Mouse (Mus musculus) ES-E14 (cell line): ENCODE results near the gene Olfr1012. TPM values are rescaled to one million over a fixed set of nuclear protein-coding genes. Genes with fewer than 3 reads are reported as not detected.

Experiments
- DNase-seq: peaks from one replicate; pipeline ENCODE4 v3.0.0-alpha.2; 2013; ENCODE audit warnings: low read depth, low spot score
- H3K27ac ChIP-seq: 2 replicates; pipeline ENCODE4 v1.5.1; 2012; ENCODE audit warnings: low read depth, mild to moderate bottlenecking, low read length, moderate library complexity, mixed read lengths; ENCODE audit not compliant: poor library complexity, insufficient read depth, severe bottlenecking
- H3K36me3 ChIP-seq: 2 replicates; pipeline ENCODE4 v1.6.1; 2012; ENCODE audit warnings: mild to moderate bottlenecking, low read length, moderate library complexity, mixed read lengths; ENCODE audit not compliant: control insufficient read depth, poor library complexity, insufficient read depth, severe bottlenecking
- H3K4me1 ChIP-seq, 2 experiments: fragments of 150-350 bp in 1 of 2; sonication (generic) in 1 of 2; 2 replicates each; pipeline ENCODE4 v1.6.1; 2012; ENCODE audit warnings: low read length in 2 of 2, mild to moderate bottlenecking in 1 of 2, mixed read lengths in 1 of 2; ENCODE audit not compliant: control insufficient read depth in 2 of 2, insufficient read depth in 2 of 2, poor library complexity in 1 of 2
- H3K4me3 ChIP-seq, 2 experiments: fragments of 150-350 bp in 1 of 2; sonication (generic) in 1 of 2; 2 replicates each; pipeline ENCODE4 v1.5.1; 2012; ENCODE audit warnings: low read length in 2 of 2, low read depth in 1 of 2, mild to moderate bottlenecking in 1 of 2, mixed read lengths in 1 of 2; ENCODE audit not compliant: insufficient read depth in 1 of 2, poor library complexity in 1 of 2, severe bottlenecking in 1 of 2
- H3K9ac ChIP-seq: 2 replicates; pipeline ENCODE4 v1.6.1; 2012; ENCODE audit warnings: low read depth, mild to moderate bottlenecking, low read length, mixed read lengths; ENCODE audit not compliant: poor library complexity, insufficient read depth, severe bottlenecking
- H3K9me3 ChIP-seq: fragments of 150-350 bp; sonication (generic); 2 replicates; pipeline ENCODE4 v1.6.1; 2012; ENCODE audit warnings: low read depth, mild to moderate bottlenecking, low read length; ENCODE audit not compliant: control insufficient read depth, insufficient read depth
- CHD2 ChIP-seq: IDR thresholded peaks from 2 replicates; pipeline ENCODE4 v1.6.1; 2014; ENCODE audit warnings: mild to moderate bottlenecking, low read depth, low read length, inconsistent platforms
- HCFC1 ChIP-seq: IDR thresholded peaks from 2 replicates; pipeline ENCODE4 v1.6.1; 2012; ENCODE audit warnings: low read length, inconsistent platforms, borderline replicate concordance; ENCODE audit not compliant: insufficient read depth
- MAFK ChIP-seq: IDR thresholded peaks from 2 replicates; pipeline ENCODE4 v1.6.1; 2014; ENCODE audit warnings: mild to moderate bottlenecking, low read depth, low read length, inconsistent platforms; ENCODE audit not compliant: insufficient read depth
- ZC3H11A ChIP-seq: IDR thresholded peaks from 2 replicates; pipeline ENCODE4 v1.6.1; 2012; ENCODE audit warnings: low read depth, mild to moderate bottlenecking, inconsistent platforms, low read length, borderline replicate concordance
- ZNF384 ChIP-seq: IDR thresholded peaks from 2 replicates; pipeline ENCODE4 v1.6.1; 2012; ENCODE audit warnings: low read depth, low read length, inconsistent platforms
- in situ Hi-C, 2 experiments: fragments of 600-800 bp; cut with MboI; formaldehyde crosslinking; loops; one replicate each; pipeline ENCODE4 v1.15.1; 2025; ENCODE audit warnings: low sequenced_read_pairs in 2 of 2, inconsistent platforms in 1 of 2; ENCODE audit not compliant: unreplicated experiment in 2 of 2
- total RNA-seq: library from RNA; depleted of rRNA; stranded (reverse); fragments of 300-350 nt; gene quantifications from 2 replicates; pipeline ENCODE4 v1.2.3, GENCODE M21; 2012

Olfr1012 gene
- total RNA-seq, 1 experiment, result not detected

DNA sequence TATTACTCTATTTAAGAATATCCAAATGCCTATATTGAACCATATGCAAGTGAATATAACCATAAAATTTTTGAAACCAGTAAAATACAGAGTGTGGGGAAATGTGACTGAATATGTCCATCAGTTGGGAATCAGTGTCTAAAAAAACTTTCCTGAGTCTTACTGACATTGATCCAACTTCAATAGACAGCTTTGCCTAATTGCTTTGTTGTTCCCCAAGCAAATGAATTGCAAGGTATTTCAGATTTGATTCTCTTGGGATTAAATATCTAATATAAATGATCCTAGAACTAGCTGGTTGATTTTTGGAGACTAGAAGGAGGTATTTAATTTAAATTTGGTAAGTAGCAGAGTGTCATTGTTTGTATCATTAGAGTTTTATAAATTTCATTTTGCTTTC, 9.8 kb upstream of the Olfr1012 start, which contains the start of gene Olfr1014:
Olfr1014 (plus strand) TSS at position 301 of the 400 bp plus-strand sequence.
- no peak for DNase-seq
- no peak within 1 kb of the TSS for H3K9ac ChIP-seq
- H3K36me3 ChIP-seq, result no peaks in the 10 kb centered on the region
- H3K9me3 ChIP-seq, result no peaks in the 10 kb centered on the region
- H3K4me3 ChIP-seq, result no peak within 1 kb of the TSS
- no peaks in the 10 kb centered on the region for H3K4me1 ChIP-seq
- in situ Hi-C loops, result no loop called here
- H3K27ac ChIP-seq, result no peak within 1 kb of the TSS
- TF ChIP-seq MAFK, result no peak

DNA sequence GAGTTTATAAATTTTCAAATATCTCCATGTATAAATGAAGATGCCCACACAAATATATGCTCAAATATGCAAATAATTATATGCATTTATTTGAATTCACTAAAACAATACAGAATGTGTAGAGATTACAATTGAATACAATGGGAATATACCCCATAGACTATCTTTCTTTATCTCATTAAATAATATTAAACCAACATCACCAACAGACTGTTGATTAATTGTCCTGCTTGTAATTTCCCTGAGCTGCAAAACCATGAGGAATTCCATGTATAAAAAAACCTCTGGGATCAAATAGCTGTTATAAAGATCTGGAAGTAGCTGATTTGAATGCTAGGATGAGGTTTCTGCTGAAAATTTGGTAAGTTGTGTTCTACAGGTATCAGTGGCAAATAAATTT, 4.2 kb upstream of the Olfr1012 start, which contains the start of gene Olfr1013:
Olfr1013 (plus strand) TSS at position 301 of the 400 bp plus-strand sequence.
- H3K9ac ChIP-seq, result no peak within 1 kb of the TSS
- in situ Hi-C loops, result no loop called here
- H3K9me3 ChIP-seq, result no peaks in the 10 kb centered on the region
- no peak for DNase-seq
- no peak within 1 kb of the TSS for H3K4me3 ChIP-seq
- H3K4me1 ChIP-seq, result no peaks in the 10 kb centered on the region
- TF ChIP-seq HCFC1 (no peak), ZC3H11A (no peak), CHD2 (no peak), ZNF384 (no peak), MAFK (no peak)
- no peaks in the 10 kb centered on the region for H3K36me3 ChIP-seq
- H3K27ac ChIP-seq, result no peak within 1 kb of the TSS

DNA sequence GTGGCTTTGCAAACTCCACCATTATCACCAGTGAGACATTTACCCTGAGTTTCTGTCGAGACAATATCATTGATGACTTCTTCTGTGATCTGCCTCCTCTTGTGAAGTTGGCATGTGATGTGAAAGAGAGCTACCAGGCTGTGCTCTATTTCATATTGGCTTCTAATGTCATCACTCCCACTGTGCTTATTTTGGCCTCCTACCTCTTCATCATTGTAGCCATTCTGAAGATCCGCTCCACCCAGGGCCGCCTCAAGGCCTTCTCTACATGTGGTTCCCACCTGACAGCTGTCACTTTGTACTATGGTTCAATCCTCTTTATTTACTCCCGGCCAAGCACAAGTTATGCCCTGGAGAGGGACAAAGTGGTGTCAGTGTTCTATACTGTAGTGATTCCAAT, 8.7 kb downstream of the Olfr1012 start:
- no peak overlapping the region for H3K27ac ChIP-seq
- no peaks in the 10 kb centered on the region for H3K9me3 ChIP-seq
- in situ Hi-C loops, result no loop called here
- no peaks in the 10 kb centered on the region for H3K36me3 ChIP-seq
- no peak overlapping the region for H3K9ac ChIP-seq
- TF ChIP-seq CHD2 (no peak), MAFK (no peak), ZNF384 (no peak), HCFC1 (no peak), ZC3H11A (no peak)
- no peak for DNase-seq
- H3K4me3 ChIP-seq, result no peak overlapping the region
- no peaks in the 10 kb centered on the region for H3K4me1 ChIP-seq

DNA sequence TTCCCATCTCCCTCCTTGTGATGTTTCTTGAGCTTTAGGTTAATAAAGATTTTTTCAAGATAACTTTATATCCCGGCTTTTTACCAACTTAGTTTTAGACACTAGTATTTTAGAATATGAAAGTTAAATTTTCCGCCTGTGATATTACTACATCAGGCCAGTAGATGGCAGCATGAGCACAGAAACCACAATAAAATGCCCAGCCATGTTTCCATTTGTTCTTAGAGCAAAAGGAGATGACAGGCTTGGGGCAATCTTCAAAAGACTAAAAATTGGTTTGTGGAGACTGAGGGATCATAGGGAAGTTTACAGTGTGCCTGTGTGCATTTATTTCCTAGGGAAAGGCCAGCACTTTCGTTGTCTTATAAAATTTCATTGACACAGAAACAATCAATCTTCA, 36.8 kb downstream of the Olfr1012 start:
- in situ Hi-C loops, result loop anchor here in 1 of 2 experiments (10.0 kb wide), 1 partner anchor 739 kb away; no protein-coding TSS in a partner anchor
- Histone ChIP-seq H3K4me3 (no peak overlapping the region), H3K9me3 (no peaks in the 10 kb centered on the region), H3K27ac (no peak overlapping the region), H3K4me1 (no peaks in the 10 kb centered on the region), H3K9ac (no peak overlapping the region), H3K36me3 (no peaks in the 10 kb centered on the region)
- TF ChIP-seq CHD2 (no peak), ZC3H11A (peak; percentile 83)
- DNase-seq, result peak; percentile 19

DNA sequence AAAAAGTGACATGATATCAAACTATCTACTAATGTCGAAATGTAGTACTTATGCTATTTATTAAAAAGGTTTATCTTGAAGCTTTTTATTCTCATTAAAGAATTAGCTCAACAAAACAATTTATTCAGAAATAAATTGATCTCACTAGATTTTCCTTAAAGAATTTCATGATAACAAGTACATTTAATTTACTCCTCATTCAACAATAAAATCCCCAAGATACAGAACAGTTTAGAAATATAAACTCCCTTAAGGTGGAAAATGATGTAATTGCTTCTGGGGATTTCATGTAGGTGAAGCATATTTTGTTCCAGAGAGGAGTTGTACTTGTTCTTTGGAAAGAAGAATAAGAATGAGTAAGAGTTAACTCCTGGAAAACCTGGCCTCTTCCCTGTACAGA, 47.4 kb downstream of the Olfr1012 start, which contains the start of gene Olfr1009:
Olfr1009 (plus strand) TSS at position 301 of the 400 bp plus-strand sequence.
- Histone ChIP-seq H3K9me3 (no peaks in the 10 kb centered on the region), H3K4me3 (no peak within 1 kb of the TSS), H3K36me3 (no peaks in the 10 kb centered on the region), H3K27ac (no peak within 1 kb of the TSS), H3K9ac (no peak within 1 kb of the TSS), H3K4me1 (no peaks in the 10 kb centered on the region)
- in situ Hi-C loops, result loop anchor here in 1 of 2 experiments (25.0 kb wide), 1 partner anchor 772 kb away; the partner anchor contains the start of gene Olfr228
- no peak for DNase-seq
- TF ChIP-seq HCFC1, result no peak
- TF ChIP-seq MAFK, result no peak
- no peak for TF ChIP-seq ZNF384
- TF ChIP-seq ZC3H11A, result no peak
- TF ChIP-seq CHD2, result no peak
